Mouse (Mus musculus) E14TG2a.4 (cell line): ENCODE data around the gene Zfp229.
"Not testable (repeated sequence)": the region's sequence is repeated elsewhere in the genome, so short reads cannot be mapped to it uniquely, and the experiment has no call there.

Source experiments
- H3K27me3 ChIP-seq: 2 replicates; pipeline ENCODE4 v1.6.1; 2014; ENCODE audit warnings: low read length, control low read depth; ENCODE audit not compliant: insufficient read depth
- H3K36me3 ChIP-seq: 2 replicates; pipeline ENCODE4 v1.6.1; 2014; ENCODE audit warnings: low read length, control low read depth; ENCODE audit not compliant: insufficient read depth
- H3K4me1 ChIP-seq: replicated peaks from 2 replicates; pipeline ENCODE4 v1.6.1; 2014; ENCODE audit warnings: low read depth, low read length, control low read depth
- H3K4me3 ChIP-seq: replicated peaks from 2 replicates; pipeline ENCODE4 v1.5.1; 2014; ENCODE audit warnings: mild to moderate bottlenecking, low read length
- H3K9me3 ChIP-seq: 2 replicates; pipeline ENCODE4 v1.6.1; 2014; ENCODE audit warnings: low read length, control low read depth
- CTCF ChIP-seq: conservative IDR thresholded peaks from 2 replicates; pipeline ENCODE4 v1.5.1; 2014; ENCODE audit warnings: low read length
- NANOG ChIP-seq: IDR thresholded peaks from 2 replicates; pipeline ENCODE4 v1.6.1; 2014; ENCODE audit warnings: borderline replicate concordance, low read length, mixed read lengths
- POU5F1 ChIP-seq: IDR thresholded peaks from 2 replicates; pipeline ENCODE4 v1.6.1; 2014; ENCODE audit warnings: low read length, borderline replicate concordance

Zfp229 gene

DNA sequence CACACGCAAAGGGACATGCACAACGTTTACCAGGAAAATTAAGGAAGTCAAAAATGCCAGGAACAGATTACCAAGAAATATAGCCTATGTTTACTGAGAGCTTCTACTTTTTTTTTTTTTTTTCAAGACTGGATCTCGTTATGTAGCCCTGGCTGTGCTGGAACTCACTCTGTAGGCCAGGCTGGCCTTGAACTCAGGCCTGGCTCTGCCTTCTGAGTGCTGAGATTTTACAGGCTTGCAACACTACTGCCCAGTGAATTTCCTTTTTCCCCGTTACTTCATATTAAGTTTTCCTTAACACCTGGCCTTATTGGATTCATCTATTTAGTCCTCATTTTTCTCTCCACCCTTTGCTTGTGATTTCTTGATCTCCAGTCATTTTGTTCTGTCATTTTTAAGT is 2.5 kb downstream of the Zfp229 start:
- H3K4me3 ChIP-seq, result peak overlapping the region; percentile 90
- peaks cover 35% of the 10 kb centered on the region for H3K4me1 ChIP-seq
- TF ChIP-seq POU5F1 (no peak), NANOG (no peak), CTCF (no peak)

DNA sequence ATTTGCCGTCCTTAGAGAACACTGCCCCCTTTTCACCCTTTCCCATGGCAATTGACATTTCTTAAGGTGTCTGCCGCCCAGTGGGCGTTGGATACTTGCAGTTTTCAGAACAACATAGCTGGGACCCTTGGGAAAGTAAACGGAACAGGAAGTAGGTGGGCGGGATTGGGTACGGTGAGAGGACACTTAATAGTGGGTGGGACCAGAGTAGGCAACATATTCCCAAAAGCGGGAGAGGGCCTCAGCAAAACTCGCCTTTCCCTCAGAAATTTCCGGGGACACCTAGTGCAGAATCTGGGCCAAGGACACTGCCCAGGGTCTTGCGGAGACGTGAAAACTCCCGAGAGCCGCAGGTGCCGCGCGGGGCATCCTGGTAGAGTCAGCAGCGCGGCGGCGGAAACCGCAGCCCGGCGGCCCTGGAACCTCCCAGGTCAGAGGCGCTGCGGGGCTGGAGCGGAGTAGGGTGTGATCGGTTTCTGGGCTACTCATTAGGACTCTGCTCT is 3.0 kb downstream of the Zfp229 start:
- TF ChIP-seq NANOG (no peak), CTCF (peak; percentile 16; the same call in 1 of the 2 replicates)
- 0 out of 2 replicates have a peak, but pooled peaks cover 3% of the 10 kb centered on the region for H3K9me3 ChIP-seq
- H3K4me3 ChIP-seq, result peak overlapping the region; percentile 90
- peaks cover 29% of the 10 kb centered on the region for H3K4me1 ChIP-seq
- peaks cover 53% of the 10 kb centered on the region for H3K36me3 ChIP-seq
- H3K27me3 ChIP-seq, result no peaks in the 10 kb centered on the region

More for the DNA sequence above, 2.5 kb downstream of the Zfp229 start:
- H3K27me3 ChIP-seq, result no peaks in the 10 kb centered on the region
- 0 out of 2 replicates have a peak, but pooled peaks cover 3% of the 10 kb centered on the region for H3K9me3 ChIP-seq
- peaks cover 53% of the 10 kb centered on the region for H3K36me3 ChIP-seq

DNA sequence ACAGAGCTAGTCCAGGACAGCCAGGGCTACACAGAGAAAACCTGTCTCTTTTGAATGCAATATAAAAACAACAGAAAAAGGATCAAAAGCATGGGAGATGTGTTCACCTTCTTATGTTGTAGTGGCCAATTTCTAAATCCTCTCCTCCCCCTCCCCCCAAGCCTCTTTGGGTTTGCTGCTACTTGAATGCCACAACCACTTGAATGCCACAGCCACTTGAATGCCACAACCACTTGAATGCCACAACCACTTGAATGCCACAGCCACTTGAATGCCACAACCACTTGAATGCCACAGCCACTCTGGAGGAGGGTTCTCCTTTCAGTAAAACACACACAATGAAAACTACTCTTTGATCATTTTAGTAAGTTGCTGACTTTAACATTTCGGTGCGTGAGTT is 22.2 kb downstream of the Zfp229 start:
- no peaks in the 10 kb centered on the region for H3K27me3 ChIP-seq
- TF ChIP-seq NANOG, result no peak
- no peak for TF ChIP-seq CTCF
- TF ChIP-seq POU5F1, result no peak
- no peaks in the 10 kb centered on the region for H3K9me3 ChIP-seq
- peaks cover 12% of the 10 kb centered on the region for H3K4me1 ChIP-seq
- peaks cover 4% of the 10 kb centered on the region for H3K36me3 ChIP-seq
- H3K4me3 ChIP-seq, result no peak overlapping the region

DNA sequence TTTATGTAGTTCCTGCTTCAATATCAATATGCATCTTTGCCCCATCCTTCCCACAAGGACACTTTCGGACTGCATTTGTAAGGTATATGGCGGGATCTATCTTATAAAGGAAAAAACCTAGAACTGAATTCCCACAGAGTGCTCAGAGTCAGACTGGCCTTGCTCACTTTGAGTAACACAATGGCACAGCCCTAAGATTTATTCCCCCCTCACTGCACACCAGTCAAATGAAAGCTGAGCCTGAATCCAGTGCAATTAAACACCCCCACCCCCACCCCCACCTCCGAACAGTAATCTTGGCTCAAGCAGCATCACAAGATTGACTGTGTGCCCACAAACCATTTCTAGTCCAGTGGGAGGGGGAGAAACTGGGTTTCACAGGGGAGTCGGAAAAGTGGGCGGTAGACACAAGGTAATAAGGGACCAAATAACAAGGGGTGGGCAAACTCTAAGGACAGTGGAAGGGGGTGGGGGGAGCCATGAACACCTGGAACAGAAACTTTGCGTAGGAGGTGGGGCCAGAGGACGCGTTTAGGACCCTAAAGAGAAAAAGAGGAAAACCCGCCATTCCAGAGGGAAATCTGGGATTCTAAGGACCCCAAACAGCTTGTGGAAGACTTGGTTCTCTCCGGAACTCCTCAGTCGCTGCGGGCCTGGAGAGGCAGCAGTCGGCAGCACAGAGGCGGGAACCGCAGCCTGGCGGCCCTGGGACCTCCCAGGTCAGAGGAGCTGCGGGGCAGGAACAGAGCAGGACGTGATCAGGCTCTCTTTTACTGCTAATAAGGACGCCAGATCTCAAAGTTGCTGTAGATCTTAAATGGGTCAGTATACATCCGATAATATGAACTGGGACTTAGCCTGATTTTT is 23.0 kb downstream of the Zfp229 start:
- Histone ChIP-seq H3K27me3 (no peaks in the 10 kb centered on the region), H3K4me1 (peaks cover 12% of the 10 kb centered on the region), H3K36me3 (no peaks in the 10 kb centered on the region), H3K4me3 (peak overlapping the region; percentile 76), H3K9me3 (no peaks in the 10 kb centered on the region)
- TF ChIP-seq NANOG (no peak), CTCF (no peak), POU5F1 (no peak)

DNA sequence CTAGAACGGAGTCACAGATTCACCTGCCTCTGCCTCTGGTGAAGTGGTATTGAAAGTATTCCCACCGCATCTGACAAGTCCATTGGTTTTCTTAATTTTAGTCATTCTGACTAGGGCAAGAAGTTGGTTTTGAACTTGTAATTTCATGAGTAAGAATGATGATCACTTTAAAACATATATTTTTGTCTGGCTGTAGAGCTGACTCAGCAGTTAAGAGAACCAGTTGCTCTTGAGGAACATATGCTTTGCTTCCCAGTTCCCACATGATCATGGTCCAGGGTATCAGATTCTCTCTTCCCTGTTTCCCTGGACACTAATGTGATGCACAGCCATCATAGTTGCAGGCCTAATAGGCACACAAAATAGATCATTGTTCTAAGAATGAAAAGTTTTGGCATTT is 39.7 kb downstream of the Zfp229 start:
- peaks cover 15% of the 10 kb centered on the region for H3K9me3 ChIP-seq
- H3K27me3 ChIP-seq, result no peaks in the 10 kb centered on the region
- H3K36me3 ChIP-seq, result no peaks in the 10 kb centered on the region
- no peak for TF ChIP-seq POU5F1
- TF ChIP-seq CTCF, result no peak
- TF ChIP-seq NANOG, result no peak
- no peaks in the 10 kb centered on the region for H3K4me1 ChIP-seq
- H3K4me3 ChIP-seq, result no peak overlapping the region

DNA sequence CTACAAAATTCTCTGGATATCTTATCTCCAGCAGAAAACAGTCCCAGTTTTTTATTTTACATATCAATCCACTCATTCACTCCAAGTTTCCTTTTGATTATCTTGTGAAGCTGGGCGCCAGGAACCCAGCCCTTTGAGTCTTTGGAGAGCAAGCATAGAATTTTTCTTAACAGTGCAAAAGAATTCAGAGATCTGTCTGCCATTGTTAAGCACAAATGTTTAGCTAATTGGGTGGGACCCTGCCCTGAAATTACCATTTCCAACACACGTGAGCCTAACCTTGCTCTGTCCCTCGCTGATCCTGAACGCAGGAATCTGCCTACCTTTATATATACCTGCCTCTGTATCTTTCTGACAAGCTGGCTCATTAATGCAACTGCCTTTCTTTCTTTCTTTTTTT is 61.7 kb downstream of the Zfp229 start:
- TF ChIP-seq POU5F1 (no peak), NANOG (no peak), CTCF (no peak)
- Histone ChIP-seq H3K36me3 (no peaks in the 10 kb centered on the region), H3K9me3 (no peaks in the 10 kb centered on the region), H3K4me3 (no peak overlapping the region), H3K27me3 (no peaks in the 10 kb centered on the region), H3K4me1 (peaks cover 15% of the 10 kb centered on the region; the same call in 1 of the 2 replicates)

DNA sequence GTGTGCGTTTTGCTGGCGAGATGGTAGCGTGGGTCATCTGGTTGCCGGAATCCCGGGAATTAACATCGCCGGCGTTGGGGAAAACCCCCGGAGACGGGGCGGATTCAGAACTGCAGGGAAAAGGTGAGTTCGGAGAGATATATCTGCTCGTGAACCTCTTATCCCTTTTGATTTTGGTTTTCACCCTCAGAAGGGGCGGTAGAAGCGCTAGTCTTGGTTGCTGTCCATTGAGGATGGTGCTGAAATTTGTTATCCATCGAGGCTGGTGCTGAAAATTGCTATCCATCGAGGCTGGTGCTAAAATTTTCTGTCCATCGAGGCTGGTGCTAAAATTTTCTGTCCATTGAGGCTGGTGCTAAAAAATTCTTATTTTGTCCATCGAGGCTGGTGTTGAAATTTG is 70.8 kb downstream of the Zfp229 start:
- Histone ChIP-seq H3K4me3 (peak overlapping the region; percentile 48; the same call in 1 of the 2 replicates), H3K9me3 (peaks cover 15% of the 10 kb centered on the region)
- H3K27me3 ChIP-seq, H3K36me3 ChIP-seq, H3K4me1 ChIP-seq: not testable (repeated sequence)
